Mouse (Mus musculus): Measurements from ENCODE around the gene Akap12.

Akap12 gene

DNA sequence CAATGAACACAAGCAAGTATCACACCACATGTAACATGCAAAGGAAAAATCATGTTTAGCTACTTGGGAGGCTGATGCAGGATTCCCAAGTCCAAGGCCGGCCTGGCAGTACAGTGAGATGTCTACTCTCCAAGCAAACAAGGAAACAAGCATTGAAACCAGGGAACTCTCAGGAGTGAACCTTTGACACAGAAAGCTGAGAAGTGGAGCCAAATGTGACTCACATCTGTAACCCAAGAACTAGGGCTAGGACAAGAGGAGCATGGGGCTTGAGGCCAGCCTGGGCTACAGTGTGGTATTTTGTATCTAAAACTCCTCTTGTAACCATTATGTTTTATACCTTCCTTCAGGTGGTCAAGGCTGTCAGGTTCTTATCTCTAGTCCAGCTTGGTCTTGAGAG lies 141.0 kb downstream of the Akap12 start:
- no peak for DNase-seq

Data from kidney, postnatal 36 days (tissue).